Mouse (Mus musculus) kidney, embryonic 15.5 days (tissue): Measurements from ENCODE around the gene Sat1. TPM values are rescaled to one million over a fixed set of nuclear protein-coding genes. Genes with fewer than 3 reads are reported as not detected.

Source experiments
- polyA plus RNA-seq: library from polyadenylated mRNA; unstranded; fragments of >200 nt; fragmentation: Nextera tagmentation; extraction: Ambion mirVana; gene quantifications from 2 replicates; pipeline ENCODE4 v1.2.1, GENCODE M21; 2015

Sat1 gene
- polyA plus RNA-seq, 1 experiment from 2014 or later, result 176 TPM

Other genes starting within 250 kb of the Sat1 start
- gene Magea8, start 220.6 kb downstream of the Sat1 start, polyA plus RNA-seq, result not detected in 2 replicates
- not detected in 2 replicates for gene Magea5, start 153.3 kb downstream of the Sat1 start, polyA plus RNA-seq
- not detected in 2 replicates for gene Magea1, start 126.7 kb downstream of the Sat1 start, polyA plus RNA-seq
- gene Magea2, start 122.8 kb downstream of the Sat1 start, polyA plus RNA-seq, result not detected in 2 replicates
- not detected in 2 replicates for gene Cldn34b2, start 88.0 kb downstream of the Sat1 start, polyA plus RNA-seq
- gene Acot9, start 46.0 kb upstream of the Sat1 start, polyA plus RNA-seq, result 36.0 and 36.7 TPM in 2 replicates
- 291 and 295 TPM in 2 replicates for gene Prdx4, start 124.3 kb upstream of the Sat1 start, polyA plus RNA-seq